Mouse (Mus musculus): ENCODE results near the gene Bach2.

Bach2 gene

GRCm38 (mm10) chr4:32394850-32395249, 156.2 kb downstream of the Bach2 start:
- no peak for DNase-seq

- no peak for DNase-seq
Observed at GRCm38 (mm10) chr4:32401459-32401858, 162.9 kb downstream of the Bach2 start.

- no peak for DNase-seq
Observed at GRCm38 (mm10) chr4:32403506-32403905, 164.9 kb downstream of the Bach2 start.

GRCm38 (mm10) chr4:32405149-32405882, 166.7 kb downstream of the Bach2 start:
- no peak for DNase-seq

GRCm38 (mm10) chr4:32405985-32406384, 167.4 kb downstream of the Bach2 start:
- no peak for DNase-seq

- no peak for DNase-seq
Observed at GRCm38 (mm10) chr4:32408535-32408934, 169.9 kb downstream of the Bach2 start.

GRCm38 (mm10) chr4:32409116-32409880, 170.7 kb downstream of the Bach2 start:
- peak in 1 of 2 experiments; percentile 25 for DNase-seq

DNA sequence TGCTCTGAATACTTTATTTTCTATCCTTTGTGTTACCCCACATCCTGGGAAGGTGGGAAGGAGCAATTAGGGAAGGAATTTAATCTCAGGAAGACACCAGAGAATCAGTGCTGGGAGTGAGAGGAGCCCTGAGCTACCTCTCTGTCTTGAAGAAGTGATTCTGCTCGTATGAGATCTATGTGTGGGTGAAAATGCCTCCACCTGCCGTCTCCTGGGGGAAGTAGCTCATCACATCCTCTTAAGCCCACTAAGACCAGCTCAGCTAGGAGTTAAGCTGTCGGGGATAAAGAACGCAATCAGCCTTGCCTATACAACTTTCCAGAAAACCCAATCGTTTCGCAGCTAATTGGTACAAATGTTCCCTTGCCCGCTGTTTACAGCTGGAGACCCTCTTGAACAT, 174.5 kb downstream of the Bach2 start:
- DNase-seq: no peak

- DNase-seq: no peak
Observed at GRCm38 (mm10) chr4:32413505-32413904, 174.9 kb downstream of the Bach2 start.

DNA sequence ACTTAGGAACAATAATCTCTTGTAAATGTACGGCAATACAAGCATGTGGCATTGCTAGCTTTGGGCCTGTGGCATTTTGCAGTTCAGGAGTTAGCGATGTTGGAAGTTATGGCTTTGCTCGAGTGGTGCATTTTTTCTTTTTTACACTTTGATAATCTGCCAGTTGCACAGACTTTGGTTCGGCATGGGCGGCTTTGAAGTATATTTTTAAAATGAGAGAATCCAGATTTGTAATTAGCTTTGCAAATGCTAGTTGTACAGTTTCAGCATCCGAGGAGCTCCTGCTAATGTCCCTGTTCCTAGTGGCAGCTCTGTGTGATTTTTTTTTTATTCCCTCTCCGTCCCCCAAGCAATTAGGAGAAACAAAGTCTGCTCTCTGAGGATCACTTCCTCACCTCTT, 176.4 kb downstream of the Bach2 start:
- DNase-seq: no peak

DNA sequence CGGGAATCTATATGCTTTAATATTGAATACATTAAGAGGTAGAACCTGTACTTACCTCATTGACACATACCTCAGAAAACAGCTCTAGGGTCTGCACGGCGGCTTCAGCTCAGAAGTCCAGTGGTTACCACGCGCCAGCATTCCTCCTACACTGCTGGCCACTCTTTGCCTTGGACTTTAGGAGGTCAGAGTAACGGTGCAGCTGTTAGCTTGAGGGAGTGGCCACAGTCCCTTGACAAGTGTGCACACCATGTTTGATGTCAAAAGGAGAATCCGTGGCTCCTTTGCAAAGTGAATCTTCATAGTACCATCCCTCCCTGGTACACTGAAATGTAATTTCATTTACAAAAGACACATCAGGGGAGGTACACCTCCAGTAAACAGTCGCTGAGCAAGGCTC, 179.3 kb downstream of the Bach2 start:
- DNase-seq: no peak

GRCm38 (mm10) chr4:32421570-32421969, 183.0 kb downstream of the Bach2 start:
- no peak for DNase-seq

DNA sequence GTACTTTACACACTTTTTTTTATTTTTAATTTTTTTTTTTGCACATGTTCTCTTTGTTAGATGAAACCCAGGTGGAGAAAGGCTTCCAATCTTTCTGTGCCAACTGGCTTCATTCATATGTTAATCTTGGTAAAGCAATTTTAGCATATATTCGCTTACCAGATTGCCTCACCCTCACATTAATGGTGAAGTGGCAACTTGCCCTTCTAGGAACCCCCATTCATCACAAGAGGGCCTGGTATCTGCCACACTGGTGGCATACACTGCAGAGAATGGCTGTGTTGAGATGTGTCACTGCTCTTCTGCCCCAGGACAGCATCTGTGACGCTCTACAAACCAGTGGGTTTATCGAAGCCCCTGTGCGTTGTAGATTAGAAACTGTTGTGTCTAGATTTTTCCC, 183.8 kb downstream of the Bach2 start:
- no peak for DNase-seq

DNA sequence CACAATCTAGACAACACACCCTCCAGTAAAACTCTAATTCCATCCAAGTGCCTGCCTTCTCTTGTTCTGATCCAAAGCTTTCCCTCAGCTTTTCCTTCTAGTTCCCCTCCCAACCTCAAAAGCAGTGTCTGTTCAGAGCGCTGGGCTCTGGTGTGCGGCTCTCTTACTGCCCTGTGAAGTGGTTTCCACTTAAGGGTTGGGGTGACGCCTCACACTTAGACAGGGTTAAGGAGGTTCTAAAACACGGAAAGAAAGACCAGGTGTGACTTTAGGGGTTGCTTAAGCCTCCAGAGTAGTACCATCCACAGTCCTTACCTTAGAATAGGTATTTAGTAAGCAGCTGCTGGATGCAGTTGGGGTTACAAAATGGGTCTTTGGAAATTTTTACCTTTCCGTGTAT, 185.1 kb downstream of the Bach2 start:
- DNase-seq: no peak

DNA sequence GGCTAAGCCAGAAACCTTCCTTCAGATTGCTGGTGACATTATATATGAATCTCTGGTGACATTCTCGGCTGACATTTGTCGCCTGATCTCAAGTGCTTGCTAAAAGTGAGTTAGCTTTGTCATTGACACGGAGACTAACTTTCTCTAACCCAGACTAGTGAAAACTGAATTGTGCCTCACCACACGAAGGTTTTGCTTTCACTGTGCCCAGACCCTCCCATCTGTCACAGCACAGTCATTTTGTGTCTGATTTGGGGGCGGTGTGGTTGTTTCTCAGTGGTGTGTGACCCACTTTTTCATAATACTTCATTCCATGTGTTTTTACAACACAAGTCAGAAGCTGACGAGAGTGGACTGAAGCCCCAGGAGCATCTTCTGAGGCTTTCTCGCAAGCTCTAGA, 185.8 kb downstream of the Bach2 start:
- DNase-seq: no peak

GRCm38 (mm10) chr4:32425060-32425459, 186.5 kb downstream of the Bach2 start:
- DNase-seq: no peak

DNA sequence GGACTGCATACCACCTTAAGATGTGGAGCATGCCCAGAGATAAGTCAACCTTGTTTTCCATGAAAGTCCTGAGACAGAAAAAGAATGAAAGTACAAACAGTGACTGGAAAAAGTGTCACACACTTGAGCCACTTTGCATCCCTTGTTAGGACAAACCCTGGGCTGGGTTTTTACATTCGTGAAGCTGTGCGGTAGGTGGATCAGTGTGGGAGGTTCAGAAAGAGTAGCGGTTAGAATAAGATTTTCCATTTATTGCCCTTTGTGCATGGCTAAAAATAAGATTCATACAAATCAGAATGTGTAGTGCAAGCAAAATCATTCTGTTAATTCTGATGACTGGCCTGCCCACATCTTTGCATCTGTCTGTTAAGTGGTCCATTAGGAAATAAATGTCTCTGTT, 187.0 kb downstream of the Bach2 start:
- DNase-seq: no peak

DNA sequence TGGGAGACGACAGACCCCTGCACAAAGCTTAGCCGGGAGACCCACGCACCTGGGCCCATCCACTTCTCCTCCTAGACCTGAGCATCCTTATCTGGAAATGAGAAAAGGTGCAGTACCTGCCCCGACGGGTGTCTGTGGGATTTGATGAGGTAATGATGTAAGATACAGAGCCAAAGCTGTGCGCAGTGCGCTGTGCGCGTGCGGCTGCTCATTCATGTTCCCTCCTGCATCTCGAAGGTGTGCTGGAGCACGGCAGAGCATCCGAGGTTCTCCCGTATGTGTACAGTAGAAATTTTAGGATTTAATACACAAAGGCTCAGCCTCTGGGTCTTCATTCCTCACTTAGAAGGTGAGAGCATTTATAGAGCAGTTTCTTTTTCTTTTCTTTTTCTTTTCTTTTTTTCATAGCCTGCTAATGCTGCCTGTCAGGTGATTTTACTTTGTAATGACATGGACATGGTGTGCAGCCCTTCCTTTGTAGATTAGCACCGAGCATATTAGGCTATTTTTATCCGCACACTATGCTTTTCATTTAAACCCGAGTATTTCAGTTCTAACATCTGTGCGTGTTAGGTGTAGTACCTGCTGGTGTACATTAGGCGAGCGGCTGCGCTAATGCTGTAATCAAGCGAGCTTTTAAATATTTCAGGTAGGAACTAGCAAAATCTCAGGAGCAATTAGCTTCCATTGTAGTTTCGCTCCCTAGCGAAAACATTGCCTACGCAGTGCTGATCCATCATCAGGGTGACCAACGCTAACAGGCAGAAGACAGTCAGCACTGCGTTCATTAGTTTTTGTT, 188.4 kb downstream of the Bach2 start:
- DNase-seq: no peak

- no peak for DNase-seq
Observed at GRCm38 (mm10) chr4:32428738-32429137, 190.1 kb downstream of the Bach2 start.

GRCm38 (mm10) chr4:32430136-32430535, 191.5 kb downstream of the Bach2 start:
- DNase-seq: no peak

DNA sequence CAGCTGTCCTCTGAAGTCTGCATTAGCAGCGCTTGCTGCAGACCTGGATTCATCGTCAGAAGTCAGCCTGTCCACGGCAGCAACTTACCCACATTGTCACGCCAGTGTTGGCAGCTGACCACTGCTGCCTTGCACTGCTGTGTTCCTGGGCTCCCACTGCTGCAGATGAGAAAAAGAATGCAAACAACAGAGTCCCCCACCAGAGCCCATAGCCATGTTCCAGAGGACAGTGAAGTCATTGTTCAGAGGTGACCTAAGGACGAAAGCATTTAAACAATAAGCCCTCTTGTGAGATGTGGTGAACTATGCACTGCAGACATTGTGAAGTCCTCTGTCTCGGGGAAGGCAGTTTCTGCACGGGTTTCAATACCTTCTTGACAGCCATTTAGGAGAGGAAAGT, 192.4 kb downstream of the Bach2 start:
- no peak for DNase-seq

DNA sequence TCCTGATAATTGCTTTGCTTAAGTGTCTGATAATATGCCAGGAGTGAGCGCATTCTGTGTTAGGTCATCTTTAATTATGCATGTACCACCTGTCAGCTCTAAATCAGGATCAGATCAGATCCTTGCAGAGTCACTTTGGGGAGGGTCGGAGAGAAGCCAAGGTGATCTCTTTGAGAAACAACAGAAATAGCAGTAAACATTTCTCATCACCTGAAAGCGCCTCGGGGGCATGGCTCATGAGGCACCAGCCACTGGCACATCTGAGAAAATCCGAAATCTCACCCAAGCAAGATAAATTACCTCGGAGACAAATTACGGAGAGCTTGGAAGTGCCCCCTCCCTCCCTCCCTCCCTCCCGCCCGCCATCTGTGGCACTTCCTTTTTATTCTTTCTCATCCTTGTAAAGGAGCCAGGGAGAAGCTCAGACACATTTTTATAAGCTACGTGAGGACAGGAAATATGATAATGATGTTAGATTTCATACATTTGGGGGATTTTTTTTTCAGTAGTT, 193.7 kb downstream of the Bach2 start:
- DNase-seq: no peak

DNA sequence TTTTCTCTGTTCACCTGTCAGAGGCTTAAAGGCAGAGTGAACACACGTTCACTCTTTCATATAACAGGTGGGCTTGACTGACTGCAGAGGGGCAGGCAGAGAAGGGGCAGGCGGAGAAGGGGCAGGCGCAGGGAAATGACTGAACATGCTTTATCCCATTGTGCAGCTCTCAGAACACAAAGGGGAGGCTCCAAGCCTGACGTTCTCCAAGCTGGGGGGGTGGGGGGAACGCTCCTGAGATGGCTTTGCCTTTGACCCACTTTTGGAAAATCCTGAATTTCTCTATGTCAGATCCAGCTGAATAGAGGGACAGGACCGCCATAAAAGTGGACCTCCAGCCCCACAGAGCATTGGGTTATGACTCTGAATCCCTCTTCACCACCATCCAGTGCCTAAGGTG, 194.3 kb downstream of the Bach2 start:
- DNase-seq: no peak
